Mouse (Mus musculus): Measurements from ENCODE around the gene Hdac9. TPM values are rescaled to one million over a fixed set of nuclear protein-coding genes. Genes with fewer than 3 reads are reported as not detected.

The Hdac9 gene
- polyA plus RNA-seq, 1 experiment from 2014 or later: 10.1 TPM

Other genes starting within 250 kb of the Hdac9 start
- not detected in 2 replicates for gene Prps1l1, start 67.7 kb upstream of the Hdac9 start, polyA plus RNA-seq (2016; fragmentation: Nextera tagmentation; extraction: Ambion mirVana)
- 14.7 and 16.4 TPM in 2 replicates for gene Snx13, start 130.1 kb upstream of the Hdac9 start, polyA plus RNA-seq (2016; fragmentation: Nextera tagmentation; extraction: Ambion mirVana)

Measured in hindbrain, embryonic 10.5 days (tissue).